Mouse (Mus musculus): ENCODE data around the gene Qrich1. TPM values are rescaled to one million over a fixed set of nuclear protein-coding genes. Genes with fewer than 3 reads are reported as not detected.
A peak's percentile ranks its signal among the peaks of the same experiment; 100 is the strongest.
"Not testable (repeated sequence)": the region's sequence is repeated elsewhere in the genome, so short reads cannot be mapped to it uniquely, and the experiment has no call there.

Gene Qrich1
- total RNA-seq, 2 experiments from 2014 or later = 108 to 129 TPM

GRCm38 (mm10) chr9:108587571-108588180, 71.1 kb downstream of the Qrich1 start:
- peak; percentile 78 for DNase-seq

- DNase-seq = no peak
Observed at GRCm38 (mm10) chr9:108589229-108589628, 72.6 kb downstream of the Qrich1 start.

- DNase-seq = no peak
Observed at GRCm38 (mm10) chr9:108591462-108591861, 74.9 kb downstream of the Qrich1 start.

- DNase-seq = no peak
Observed at GRCm38 (mm10) chr9:108594354-108594753, 77.7 kb downstream of the Qrich1 start.

GRCm38 (mm10) chr9:108596998-108597764, 80.6 kb downstream of the Qrich1 start, which contains the start of gene P4htm:
Gene P4htm, minus strand, starts transcription at chr9:108597667.
- DNase-seq = peak; percentile 82

- DNase-seq = no peak
Observed at GRCm38 (mm10) chr9:108599021-108599566, 82.5 kb downstream of the Qrich1 start.

- no peak for DNase-seq
Observed at GRCm38 (mm10) chr9:108600011-108600410, 83.4 kb downstream of the Qrich1 start.

- DNase-seq = no peak
Observed at GRCm38 (mm10) chr9:108601986-108602385, 85.4 kb downstream of the Qrich1 start.

- not testable (repeated sequence) for DNase-seq
Observed at GRCm38 (mm10) chr9:108607929-108608328, 91.3 kb downstream of the Qrich1 start.

GRCm38 (mm10) chr9:108608889-108609288, 92.3 kb downstream of the Qrich1 start:
- DNase-seq = no peak

Small RNA genes lying within 50 kb of the gene (microRNA-seq; reads per million reads assigned to microRNA genes)
- not detected for gene Gm24083
- not detected for gene Mir191
- gene Mir425 = 1,609 reads per million, percentile 81 among the genes with 10 or more reads in this experiment

Other genes starting within 250 kb of the Qrich1 start
- gene Nicn1, start 226.4 kb upstream of the Qrich1 start, total RNA-seq (2021) = 10 to 100 TPM; 20.2 to 28.6 TPM
- gene Amt, start 220.0 kb upstream of the Qrich1 start, total RNA-seq (2021) = 10 to 100 TPM in 1 of 2 experiments, 1 to 10 TPM in 1; 9.3 to 14.7 TPM
- gene Rhoa, start 210.7 kb upstream of the Qrich1 start, total RNA-seq (2021) = 100 to 1,000 TPM; 352 to 357 TPM
- 10 to 100 TPM; 28.9 to 36.6 TPM for gene Tcta, start 210.6 kb upstream of the Qrich1 start, total RNA-seq (2021)
- gene Gpx1, start 177.9 kb upstream of the Qrich1 start, total RNA-seq (2021) = 100 to 1,000 TPM; 424 to 480 TPM
- gene Usp4, start 169.0 kb upstream of the Qrich1 start, total RNA-seq (2021) = 100 to 1,000 TPM; 101 to 111 TPM
- gene 1700102P08Rik, start 124.0 kb upstream of the Qrich1 start, total RNA-seq (2021) = 1 to 10 TPM in 1 of 2 experiments, under 1 TPM in 1; 0.63 to 1.4 TPM
- not detected for gene Ccdc36, start 88.3 kb upstream of the Qrich1 start, total RNA-seq (2021)
- gene BC048562, start 80.3 kb upstream of the Qrich1 start, total RNA-seq (2021) = not detected
- gene Ccdc71, start 56.3 kb upstream of the Qrich1 start, total RNA-seq (2021) = 10 to 100 TPM; 39.3 to 43.6 TPM
- gene Klhdc8b, start 55.2 kb upstream of the Qrich1 start, total RNA-seq (2021) = 10 to 100 TPM; 25.6 to 34.8 TPM
- gene Lamb2, start 37.1 kb upstream of the Qrich1 start, total RNA-seq (2021) = 100 to 1,000 TPM; 108 to 131 TPM
- gene Usp19, start 26.2 kb upstream of the Qrich1 start, total RNA-seq (2021) = 100 to 1,000 TPM; 124 to 156 TPM
- gene Qars, start 9.1 kb upstream of the Qrich1 start, total RNA-seq (2021) = 100 to 1,000 TPM; 137 to 147 TPM
- gene Impdh2, start 43.5 kb downstream of the Qrich1 start, total RNA-seq (2021) = 10 to 100 TPM; 80.6 to 83.7 TPM
- gene Ndufaf3, start 50.6 kb downstream of the Qrich1 start, total RNA-seq (2021) = 10 to 100 TPM; 64.1 to 68.2 TPM
- 10 to 100 TPM; 42.3 to 51.9 TPM for gene Dalrd3, start 53.1 kb downstream of the Qrich1 start, total RNA-seq (2021)
- 100 to 1,000 TPM in 1 of 2 experiments, 10 to 100 TPM in 1; 93.8 to 126 TPM for gene Wdr6, start 61.9 kb downstream of the Qrich1 start, total RNA-seq (2021)
- gene P4htm, start 80.9 kb downstream of the Qrich1 start, total RNA-seq (2021) = 1 to 10 TPM; 6.1 to 9.6 TPM
- gene Arih2, start 132.6 kb downstream of the Qrich1 start, total RNA-seq (2021) = 10 to 100 TPM; 56.1 to 59.9 TPM
- 100 to 1,000 TPM; 405 to 421 TPM for gene Slc25a20, start 145.3 kb downstream of the Qrich1 start, total RNA-seq (2021)
- gene Prkar2a, start 172.5 kb downstream of the Qrich1 start, total RNA-seq (2021) = 10 to 100 TPM; 31.3 to 45.1 TPM